Mouse (Mus musculus): ENCODE data around the gene Henmt1.

Gene Henmt1

GRCm38 (mm10) chr3:108940001-108940633 is 444 bp downstream of the Henmt1 start, which contains the start of gene Gm9857:
Gm9857 (minus strand) TSS chr3:108940445.
- no peak for DNase-seq (ENCODE audit: low read depth)

- no peak for DNase-seq (ENCODE audit: low read depth)
Measured at GRCm38 (mm10) chr3:108940996-108941395, 1.3 kb downstream of the Henmt1 start.

- no peak for DNase-seq (ENCODE audit: low read depth)
Measured at GRCm38 (mm10) chr3:108957976-108958375, 18.3 kb downstream of the Henmt1 start.

DNA sequence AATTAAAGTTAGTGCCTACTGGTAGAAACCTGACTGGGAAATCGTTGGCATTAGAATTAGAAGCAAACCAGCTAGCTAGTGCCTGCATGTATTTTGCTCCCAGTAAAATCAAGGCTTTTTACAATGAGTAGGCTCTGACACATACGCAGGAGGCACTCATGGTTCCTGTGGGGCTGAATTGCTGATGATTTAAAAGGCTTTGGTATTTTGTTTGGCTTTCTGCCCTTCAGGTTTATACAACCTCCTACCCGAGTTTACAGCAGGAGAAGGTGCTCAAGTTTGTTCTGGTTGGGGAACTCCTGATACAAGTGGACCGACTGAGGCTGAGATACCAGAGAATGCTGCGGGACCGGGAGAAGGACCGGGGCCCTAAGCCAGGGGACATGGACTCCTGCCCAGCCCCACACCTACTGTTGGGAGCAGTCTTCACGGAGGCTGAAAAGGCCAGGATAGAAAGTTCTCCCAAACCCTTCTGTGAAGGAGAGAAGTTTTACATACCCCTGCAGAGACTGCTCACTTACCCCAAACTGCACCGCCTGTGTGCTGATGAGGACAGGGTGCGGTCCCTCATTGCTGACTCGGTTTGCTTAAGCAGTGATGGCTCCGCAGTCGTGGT is 20.1 kb downstream of the Henmt1 start:
- DNase-seq (ENCODE audit: low read depth), result no peak

- no peak for DNase-seq (ENCODE audit: low read depth)
Measured at GRCm38 (mm10) chr3:108961226-108961625, 21.6 kb downstream of the Henmt1 start.

DNA sequence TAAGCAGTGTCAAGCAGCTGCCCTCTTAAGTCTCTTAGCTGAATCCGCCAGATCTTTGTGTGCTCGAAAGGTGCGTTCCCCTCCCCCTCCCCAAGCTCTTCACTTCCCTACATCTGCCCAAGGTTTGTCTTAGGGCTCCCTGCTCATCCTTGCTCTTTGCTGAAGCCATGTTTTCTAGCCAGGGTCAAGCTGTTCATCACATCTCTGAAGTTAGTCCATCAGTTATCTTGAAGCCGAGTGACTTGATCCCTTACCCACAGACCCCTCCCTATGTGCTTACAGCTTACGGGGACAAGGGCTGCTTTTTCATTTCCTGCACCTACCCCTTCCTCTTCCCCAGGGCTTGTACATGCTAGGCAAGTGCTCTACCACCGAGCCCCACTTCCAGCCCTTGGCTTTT is 22.0 kb downstream of the Henmt1 start:
- DNase-seq (ENCODE audit: low read depth), result no peak

- no peak for DNase-seq (ENCODE audit: low read depth)
Measured at GRCm38 (mm10) chr3:108963278-108963677, 23.6 kb downstream of the Henmt1 start.

DNA sequence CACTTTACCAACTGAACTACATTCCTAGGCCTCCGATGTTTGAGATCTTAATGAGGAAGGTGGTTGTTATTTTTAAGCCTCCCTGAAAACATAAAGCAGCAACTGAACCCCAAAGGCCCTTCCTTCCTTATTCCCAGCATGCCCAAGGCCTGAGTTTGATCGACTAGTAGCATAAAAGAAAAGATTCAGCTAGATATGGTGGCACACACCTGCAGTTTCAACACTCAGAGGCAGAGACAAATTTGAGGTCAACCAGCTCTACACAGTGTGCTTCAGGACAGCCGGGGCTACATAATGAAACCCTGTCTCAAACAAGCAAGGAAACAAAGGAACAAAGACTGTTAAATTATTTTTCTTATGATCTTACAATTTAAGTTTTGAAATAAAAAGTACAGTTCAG is 24.1 kb downstream of the Henmt1 start:
- no peak for DNase-seq (ENCODE audit: low read depth)

GRCm38 (mm10) chr3:108964361-108965044 is 24.8 kb downstream of the Henmt1 start:
- no peak for DNase-seq (ENCODE audit: low read depth)

- DNase-seq (ENCODE audit: low read depth), result no peak
Measured at GRCm38 (mm10) chr3:108966051-108966450, 26.4 kb downstream of the Henmt1 start.

DNA sequence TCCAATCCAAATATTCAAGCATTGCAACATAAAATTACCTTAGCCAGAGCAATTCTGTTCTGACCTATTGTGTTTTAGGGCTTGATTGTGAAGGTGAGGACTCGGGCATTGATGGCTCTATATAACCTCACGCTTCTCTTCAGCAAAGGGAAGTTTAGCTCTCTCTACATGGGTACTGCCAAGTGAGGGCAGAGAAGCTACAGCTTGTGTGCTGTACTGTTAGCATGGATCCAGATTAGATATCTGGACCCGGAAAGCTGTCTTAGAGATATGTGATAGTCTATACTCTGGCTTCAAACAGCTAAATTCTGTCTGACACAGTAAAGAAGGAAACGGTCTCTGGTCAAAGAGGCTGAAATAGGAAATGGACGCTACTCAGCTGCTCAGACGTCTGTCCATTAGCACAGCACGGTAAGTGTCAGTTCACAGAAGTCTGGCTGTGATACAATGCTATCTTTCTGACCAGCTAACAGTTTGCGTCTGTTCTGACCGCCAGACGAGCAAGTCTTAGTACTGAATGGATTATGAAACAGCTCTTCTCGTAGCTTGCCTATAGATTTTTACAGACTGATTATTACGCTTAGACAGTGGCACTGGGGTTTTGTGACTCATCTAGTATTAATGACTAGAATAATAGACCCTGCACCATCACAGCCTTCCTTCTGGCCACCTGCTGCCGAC is 34.4 kb downstream of the Henmt1 start:
- DNase-seq (ENCODE audit: low read depth), result peak; percentile 22

- no peak for DNase-seq (ENCODE audit: low read depth)
Measured at GRCm38 (mm10) chr3:108974920-108975485, 35.3 kb downstream of the Henmt1 start.

DNA sequence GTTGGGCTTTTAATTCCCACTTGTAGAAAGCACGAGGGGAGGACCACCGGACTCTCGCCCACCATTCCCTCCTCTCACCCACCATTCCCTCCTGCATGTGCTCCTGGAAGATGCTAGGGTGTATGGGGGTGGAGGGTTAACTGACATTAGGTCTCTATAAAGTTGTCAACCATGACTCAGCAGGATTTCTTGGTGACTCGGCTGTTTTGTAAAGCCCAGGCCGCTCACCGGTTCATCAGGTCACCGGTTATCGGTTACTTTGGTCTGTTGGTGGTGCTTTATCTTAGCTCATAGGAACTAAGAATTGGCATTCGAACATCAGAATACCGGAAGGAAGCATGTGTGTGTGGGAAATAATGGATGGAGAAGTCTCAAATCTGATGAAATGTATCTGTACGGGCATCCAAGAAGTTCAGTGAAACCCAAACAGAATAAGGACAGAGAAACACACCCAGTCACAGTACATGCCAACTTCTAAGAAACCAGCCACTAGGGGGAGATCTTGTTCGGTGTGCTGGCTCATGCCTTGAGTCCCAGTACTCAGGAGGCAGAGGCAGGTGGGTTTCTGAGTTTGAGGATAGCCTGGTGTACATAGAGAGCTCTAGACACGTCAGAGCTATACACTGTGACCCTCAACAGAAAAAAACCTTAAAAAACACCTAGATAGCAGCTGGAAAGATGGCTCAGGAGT is 37.8 kb downstream of the Henmt1 start:
- peak; percentile 28 for DNase-seq (ENCODE audit: low read depth)

- DNase-seq (ENCODE audit: low read depth), result no peak
Measured at GRCm38 (mm10) chr3:108981946-108982345, 42.3 kb downstream of the Henmt1 start.

DNA sequence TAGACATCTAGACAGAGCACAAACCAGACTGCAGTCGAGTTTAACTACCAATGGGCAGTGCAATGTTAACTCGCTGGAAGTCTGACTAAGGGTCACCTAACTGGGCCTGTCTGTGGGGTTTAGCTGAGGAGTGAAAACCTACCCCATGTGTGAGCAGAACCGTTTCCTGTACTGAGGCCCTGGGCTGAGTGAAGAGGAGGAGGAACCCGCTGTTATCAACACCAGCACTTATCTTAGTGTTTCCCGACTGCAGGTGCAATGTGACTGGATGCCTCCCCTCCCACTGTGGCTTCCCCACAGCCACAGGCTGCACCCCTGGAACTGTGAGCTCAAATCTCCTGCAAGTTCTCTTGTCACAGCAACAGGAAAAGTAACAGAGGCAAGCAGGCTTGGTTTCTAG is 44.3 kb downstream of the Henmt1 start:
- peak; percentile 35 for DNase-seq (ENCODE audit: low read depth)

- DNase-seq (ENCODE audit: low read depth), result no peak
Measured at GRCm38 (mm10) chr3:108986534-108986933, 46.9 kb downstream of the Henmt1 start.

- DNase-seq (ENCODE audit: low read depth), result no peak
Measured at GRCm38 (mm10) chr3:108987009-108987659, 47.5 kb downstream of the Henmt1 start.

DNA sequence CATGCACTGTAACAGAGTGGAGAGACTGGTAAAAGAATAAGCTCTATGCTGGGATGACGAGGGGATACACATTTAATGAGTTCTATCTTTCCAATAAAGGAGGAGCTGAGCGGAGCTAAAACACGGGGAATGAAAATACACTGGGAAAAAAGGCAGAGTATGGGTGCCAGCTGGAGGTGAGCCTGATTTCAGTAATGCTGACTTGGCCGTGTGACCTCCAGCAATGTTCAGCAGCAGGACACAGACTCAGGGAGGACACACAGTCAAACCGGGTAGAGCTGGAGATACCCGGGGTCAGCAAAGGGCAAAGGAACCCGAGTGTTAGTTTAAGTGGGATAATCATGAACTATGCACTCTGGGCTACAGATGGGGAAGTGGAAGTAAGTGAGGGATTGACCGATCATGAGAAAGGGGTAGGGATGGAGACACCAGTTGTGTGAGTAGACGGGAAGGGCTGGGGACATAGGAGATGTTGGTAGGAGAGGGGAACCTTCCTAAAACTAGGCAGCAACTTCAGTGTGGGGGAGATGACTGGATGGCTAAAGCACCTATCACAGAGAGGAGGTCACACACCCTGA is 50.4 kb downstream of the Henmt1 start:
- DNase-seq (ENCODE audit: low read depth), result no peak

GRCm38 (mm10) chr3:108994477-108994876 is 54.8 kb downstream of the Henmt1 start:
- no peak for DNase-seq (ENCODE audit: low read depth)

DNA sequence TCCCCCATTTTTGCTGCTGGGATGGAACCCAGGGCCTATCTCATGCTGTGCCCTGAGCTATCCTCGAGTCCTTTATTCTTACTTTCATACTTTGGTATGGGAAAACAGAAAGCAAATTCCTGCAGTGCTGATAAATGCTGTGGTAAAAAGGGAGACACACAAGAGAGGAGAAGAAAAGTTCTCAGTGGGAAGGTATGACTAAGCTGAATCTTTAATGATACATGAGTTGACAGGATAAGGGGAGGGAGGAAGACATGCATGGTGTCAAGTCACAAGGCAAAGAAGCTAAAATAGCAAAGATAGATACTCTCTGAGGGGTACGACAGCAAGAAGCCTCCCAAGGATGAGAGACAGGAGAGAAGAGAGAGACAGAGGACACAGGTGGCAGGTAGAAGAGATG is 55.7 kb downstream of the Henmt1 start:
- no peak for DNase-seq (ENCODE audit: low read depth)

DNA sequence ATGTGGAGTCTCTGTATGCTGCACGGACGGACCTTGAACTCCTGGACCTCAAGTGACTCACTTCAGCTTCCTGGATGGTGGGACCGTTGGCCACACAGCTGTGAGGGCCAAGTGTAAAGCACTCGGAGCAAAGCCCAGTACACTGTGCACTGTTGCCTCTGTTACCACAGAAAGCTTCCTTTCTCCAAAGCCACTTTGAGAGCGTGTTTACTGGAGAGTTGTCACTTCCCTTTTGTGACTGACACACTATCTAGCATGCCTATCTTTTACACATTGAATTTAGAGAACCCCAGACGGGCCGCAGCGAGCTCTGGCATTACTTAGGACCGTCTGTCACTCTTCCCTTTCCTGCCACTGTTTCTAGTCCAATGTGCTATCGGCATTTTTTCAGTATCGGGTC is 57.6 kb downstream of the Henmt1 start:
- DNase-seq (ENCODE audit: low read depth), result no peak
